Comparison of ENCODE assay signal across 8 mouse cellular contexts in genomic region chr6:38736240-38736639, GRCm38 (mm10).
DNase-seq lines count a peak whose midpoint lies in the region; ATAC-seq lines count a peak whose summit lies in the region.

No protein-coding gene starts in this region.

- no peak overlapping the region for H3K9ac ChIP-seq in hindbrain, embryonic 13.5 days
- H3K9ac ChIP-seq in lung, embryonic 16.5 days (ENCODE audit: low read length), result no peak overlapping the region

- H3K4me3 ChIP-seq in hindbrain, embryonic 13.5 days, result no peak overlapping the region
- no peak overlapping the region for H3K4me3 ChIP-seq in lung, embryonic 16.5 days (ENCODE audit: low read length)

- 0 out of 2 replicates have a peak, but pooled peaks cover 6% of the 10 kb centered on the region for H3K4me1 ChIP-seq in hindbrain, embryonic 13.5 days (replicated peaks)
- no peaks in the 10 kb centered on the region for H3K4me1 ChIP-seq in lung, embryonic 16.5 days (replicated peaks; ENCODE audit: control insufficient read depth, insufficient read depth, low read length)

- ATAC-seq in hindbrain, embryonic 13.5 days (ENCODE audit: low FRiP score), result peak; percentile 82
- ATAC-seq in lung, embryonic 16.5 days (ENCODE audit: low read depth), result peak; percentile 84

- peaks cover 65% of the 10 kb centered on the region for H3K36me3 ChIP-seq in hindbrain, embryonic 13.5 days
- H3K36me3 ChIP-seq in lung, embryonic 16.5 days (ENCODE audit: control insufficient read depth, insufficient read depth, low read length), result peaks cover 11% of the 10 kb centered on the region

- H3K4me2 ChIP-seq in hindbrain, embryonic 13.5 days, result no peak overlapping the region
- no peak overlapping the region for H3K4me2 ChIP-seq in lung, embryonic 16.5 days (ENCODE audit: low read depth, low read length)

- 26% methylated on average over 4 of the region's 4 CpGs for WGBS in hindbrain, embryonic 13.5 days
- WGBS in lung, embryonic 16.5 days, result 25% methylated on average over 4 of the region's 4 CpGs

- H3K27ac ChIP-seq in hindbrain, embryonic 13.5 days, result no peak overlapping the region
- no peak overlapping the region for H3K27ac ChIP-seq in lung, embryonic 16.5 days (ENCODE audit: low read length)

- no peaks in the 10 kb centered on the region for H3K27me3 ChIP-seq in hindbrain, embryonic 13.5 days
- H3K27me3 ChIP-seq in lung, embryonic 16.5 days (ENCODE audit: control insufficient read depth, insufficient read depth, low read depth, low read length), result no peaks in the 10 kb centered on the region

- no peaks in the 10 kb centered on the region for H3K9me3 ChIP-seq in hindbrain, embryonic 13.5 days
- H3K9me3 ChIP-seq in lung, embryonic 16.5 days (ENCODE audit: control insufficient read depth, low read length), result no peaks in the 10 kb centered on the region

- peak; percentile 93 for DNase-seq in NIH3T3 (ENCODE audit: low read depth)
- peak; percentile 66 for DNase-seq in cerebellum, adult 9-11 months
- DNase-seq in frontal cortex, postnatal 10 days (ENCODE audit: low spot score in 2 of 2), result peak; percentile 44 to 70
- DNase-seq in layer of hippocampus, postnatal 10 days (ENCODE audit: low spot score in 2 of 2), result peak; percentile 87 to 88
- DNase-seq in retina, adult 2 months (ENCODE audit: low read depth, low spot score), result peak; percentile 66
- DNase-seq in thymus, postnatal 36 days, result peak; percentile 52 to 66
